Comparison of ENCODE assay signal across 9 mouse cellular contexts in genomic region chr9:50852634-50853349, GRCm38 (mm10). TPM values are rescaled to one million over a fixed set of nuclear protein-coding genes. Genes with fewer than 3 reads are reported as not detected.
A peak's percentile ranks its signal among the peaks of the same experiment; 100 is the strongest.
DNase-seq lines count a peak whose midpoint lies in the region; ATAC-seq and TF ChIP-seq lines count a peak whose summit lies in the region.
"Had no signal": no experiment of that assay in that cellular context is flagged by ENCODE, and none has a peak within 500 bp of the region (broad histone marks: within the 10 kb centered on the region; RNA-seq: fewer than 3 reads in every experiment).

No protein-coding gene starts in this region.

- peaks cover 0 to 19% of the 10 kb centered on the region in 2 experiments; a peak in 2 of 4 replicates for H3K36me3 ChIP-seq in MEL (ENCODE audit: control insufficient read depth in 1 of 2, insufficient read depth in 2 of 2, low read length in 2 of 2)
- no peaks in the 10 kb centered on the region for H3K36me3 ChIP-seq in hindbrain, embryonic 14.5 days (replicated peaks; ENCODE audit: control insufficient read depth, insufficient read depth)
- H3K36me3 ChIP-seq: midbrain, embryonic 12.5 days had no signal

- no peaks in the 10 kb centered on the region for H3K9me3 ChIP-seq in MEL (replicated peaks; ENCODE audit: insufficient read depth, low read length)
- no peaks in the 10 kb centered on the region for H3K9me3 ChIP-seq in hindbrain, embryonic 14.5 days (ENCODE audit: control insufficient read depth, low read length)
- H3K9me3 ChIP-seq: midbrain, embryonic 12.5 days had no signal

- peaks cover 10 to 28% of the 10 kb centered on the region in 2 experiments; a peak in 3 of 4 replicates for H3K4me1 ChIP-seq in MEL (ENCODE audit: control insufficient read depth in 1 of 2, insufficient read depth in 2 of 2, low read length in 2 of 2)
- peaks cover 4% of the 10 kb centered on the region for H3K4me1 ChIP-seq in hindbrain, embryonic 14.5 days (replicated peaks; ENCODE audit: control insufficient read depth, insufficient read depth, low read length)

- H3K9ac ChIP-seq in MEL (ENCODE audit: control insufficient read depth, low read depth, low read length, poor library complexity, severe bottlenecking) = peak overlapping the region; percentile 40
- no peak overlapping the region for H3K9ac ChIP-seq in hindbrain, embryonic 14.5 days
- H3K9ac ChIP-seq: midbrain, embryonic 12.5 days had no signal

- WGBS in hindbrain, embryonic 14.5 days = 69% methylated on average over 17 of the region's 17 CpGs

- TF ChIP-seq EP300 in MEL (IDR thresholded peaks at IDR 0.05; ENCODE audit: low read depth in 1 of 2, low read length in 2 of 2) = peak; percentile 7 to 14; a peak in 1 of 4 replicates

- no peaks in the 10 kb centered on the region for H3K27me3 ChIP-seq in MEL (ENCODE audit: control insufficient read depth in 1 of 2, insufficient read depth in 2 of 2, low read length in 2 of 2)
- no peaks in the 10 kb centered on the region for H3K27me3 ChIP-seq in hindbrain, embryonic 14.5 days (ENCODE audit: control insufficient read depth, insufficient read depth, low read length)

- H3K79me2 ChIP-seq in MEL (ENCODE audit: control insufficient read depth, insufficient read depth, low read length, poor library complexity) = peaks cover 14% of the 10 kb centered on the region

- TF ChIP-seq RAD21 in MEL (IDR thresholded peaks at IDR 0.05; ENCODE audit: low read depth, low read length) = peak; percentile 32

- H3K27ac ChIP-seq in MEL (ENCODE audit: control insufficient read depth, low read depth, low read length) = peak overlapping the region; percentile 53
- no peak overlapping the region for H3K27ac ChIP-seq in hindbrain, embryonic 14.5 days
- H3K27ac ChIP-seq: midbrain, embryonic 12.5 days had no signal

- H3K4me2 ChIP-seq in hindbrain, embryonic 14.5 days (replicated peaks) = 0 out of 2 replicates have a peak overlapping the region, but pooled peaks have one; percentile 7
- H3K4me2 ChIP-seq: midbrain, embryonic 12.5 days had no signal

- peak overlapping the region; percentile 38 to 55 for H3K4me3 ChIP-seq in MEL (ENCODE audit: control insufficient read depth in 1 of 2, insufficient read depth in 1 of 2, low read depth in 2 of 2, low read length in 2 of 2)
- no peak overlapping the region for H3K4me3 ChIP-seq in hindbrain, embryonic 14.5 days (replicated peaks; ENCODE audit: low read length)
- H3K4me3 ChIP-seq: midbrain, embryonic 12.5 days had no signal

- peak; percentile 19 to 53 (median 41); a peak in 5 of 6 replicates for TF ChIP-seq CTCF in MEL (IDR thresholded peaks at IDR 0.05 in 2 of 3, conservative IDR thresholded peaks at IDR 0.05 in 1 of 3; ENCODE audit: control insufficient read depth in 1 of 3, insufficient read depth in 1 of 3, low read depth in 2 of 3, low read length in 3 of 3, poor library complexity in 1 of 3, severe bottlenecking in 1 of 3)

- DNase-seq in kidney, postnatal 10 days = peak; percentile 35
- no peak for DNase-seq in kidney, adult 9 months
- peak; percentile 42 for DNase-seq in CD4-positive helper T cell, adult 2 months (ENCODE audit: low read depth, low spot score)
- DNase-seq in MEL (ENCODE audit: low read depth, low spot score) = peak; percentile 80
- no peak for DNase-seq in hindbrain, embryonic 14.5 days (ENCODE audit: low spot score)
- DNase-seq in right cerebral cortex, postnatal 4 days = peak; percentile 49
- DNase-seq in layer of hippocampus, postnatal 36 days = no peak
- no peak for DNase-seq in thymus, postnatal 14 days

- ATAC-seq in hindbrain, embryonic 14.5 days (ENCODE audit: low FRiP score) = no peak

- no peak for TF ChIP-seq POLR2A in MEL (IDR thresholded peaks at IDR 0.05; ENCODE audit: control insufficient read depth in 1 of 2, insufficient read depth in 1 of 2, low read depth in 1 of 2, low read length in 2 of 2, poor library complexity in 1 of 2)

TF ChIP-seq in MEL, 35 proteins besides CTCF, POLR2A, EP300 and RAD21:
- TF ChIP-seq USF1 (IDR thresholded peaks at IDR 0.05; ENCODE audit: low read depth, low read length) (no peak), ELF1 (IDR thresholded peaks at IDR 0.05; ENCODE audit: low read depth, low read length) (0 out of 2 replicates have a peak, but pooled peaks have one; percentile 24), SIN3A (IDR thresholded peaks at IDR 0.05; ENCODE audit: low read length) (peak; percentile 57; the same call in 1 of the 2 replicates), ZNF384 (IDR thresholded peaks at IDR 0.05; ENCODE audit: low read depth, low read length) (0 out of 2 replicates have a peak, but pooled peaks have one; percentile 26), SMC3 (IDR thresholded peaks at IDR 0.05; ENCODE audit: low read depth, low read length) (peak; percentile 40), MAFK (IDR thresholded peaks at IDR 0.05; ENCODE audit: borderline replicate concordance, low read depth, low read length) (no peak), MXI1 (IDR thresholded peaks at IDR 0.05; ENCODE audit: low read depth, low read length) (peak; percentile 50; the same call in 1 of the 2 replicates), KAT2A (conservative IDR thresholded peaks at IDR 0.05; ENCODE audit: low read depth, low read length) (no peak), TBP (IDR thresholded peaks at IDR 0.05; ENCODE audit: low read depth, low read length) (peak; percentile 35; the same call in 1 of the 2 replicates), ZMIZ1 (IDR thresholded peaks at IDR 0.05; ENCODE audit: low read depth, low read length) (no peak), ETS1 (IDR thresholded peaks at IDR 0.05; ENCODE audit: low read depth, low read length) (0 out of 2 replicates have a peak, but pooled peaks have one; percentile 40), MAX (IDR thresholded peaks at IDR 0.05; ENCODE audit: low read length) (peak; percentile 52; the same call in 1 of the 2 replicates), MAZ (IDR thresholded peaks at IDR 0.05; ENCODE audit: low read depth, low read length) (no peak), ZC3H11A (IDR thresholded peaks at IDR 0.05; ENCODE audit: low read depth, low read length) (peak; percentile 37), TCF12 (IDR thresholded peaks at IDR 0.05; ENCODE audit: low read depth, low read length) (0 out of 2 replicates have a peak, but pooled peaks have one; percentile 10), MYB (IDR thresholded peaks at IDR 0.05; ENCODE audit: low read depth, low read length) (no peak), NELFE (IDR thresholded peaks at IDR 0.05; ENCODE audit: low read depth, low read length) (peak; percentile 39; the same call in 1 of the 2 replicates), GATA1 (IDR thresholded peaks at IDR 0.05; ENCODE audit: low read depth, low read length) (peak; percentile 2; the same call in 1 of the 2 replicates), HCFC1 (IDR thresholded peaks at IDR 0.05; ENCODE audit: low read depth, low read length) (0 out of 2 replicates have a peak, but pooled peaks have one; percentile 19)
TF ChIP-seq in MEL: peak in this region for 13.

RNA-seq across cellular contexts. Expression of gene Ppp2r1b, which starts 7.7 kb away (rescaled TPM):
- 65.0 and 67.6 TPM in 2 replicates for total RNA-seq in MEL (2012; rRNA removed)
- 100 to 1,000 TPM in 1 of 2 experiments, not detected in 1; 101 TPM for polyA plus RNA-seq in MEL (2012; ENCODE audit: insufficient read depth in 1 of 2, insufficient read length in 2 of 2, low read depth in 1 of 2, low replicate concordance in 2 of 2, missing spikeins in 1 of 2)
- polyA plus RNA-seq in hindbrain, embryonic 14.5 days (2014; fragmentation: Nextera tagmentation; extraction: Ambion mirVana) = 49.0 and 55.3 TPM in 2 replicates
- total RNA-seq in layer of hippocampus, postnatal 36 days (2021) = 10 to 100 TPM; 17.4 to 18.5 TPM

Comparison
In these comparisons a context has a peak if more than half of its experiments do, and no peak if none do; other contexts are left out.
1. DNase-seq: peak in kidney, postnatal 10 days (single experiment), CD4-positive helper T cell, adult 2 months (single experiment), MEL (single experiment) and right cerebral cortex, postnatal 4 days (single experiment); none in kidney, adult 9 months (single experiment), hindbrain, embryonic 14.5 days (single experiment), layer of hippocampus, postnatal 36 days (0 of 2) and thymus, postnatal 14 days (single experiment).